Mouse (Mus musculus): ENCODE measurements at regions not wholly inside any gene's neighbourhood (a gene's known extent, or its start where the extent isn't known, plus 50 kb on each side); places are given as distances from the start of the nearest gene placed in this dataset.

GRCm38 (mm10) chr9:79233751-79234150 lies 484.9 kb downstream of the Col12a1 start:
- no peak for TF ChIP-seq CTCF (IDR thresholded peaks at IDR 0.05)
- no peak for TF ChIP-seq EP300 (IDR thresholded peaks at IDR 0.05; ENCODE audit: insufficient read depth, low read depth, low read length)
- no peak for TF ChIP-seq POLR2A (IDR thresholded peaks at IDR 0.05; ENCODE audit: insufficient read depth, low read depth, low read length)

Data from heart, adult 2 months (tissue).